Mouse (Mus musculus) heart, postnatal 36 days (tissue): ENCODE results near the gene Atf5. TPM values are rescaled to one million over a fixed set of nuclear protein-coding genes. Genes with fewer than 3 reads are reported as not detected.

Source experiments
- DNase-seq, 2 experiments: peaks; one replicate each; pipeline ENCODE4 v3.0.0; 2021 to 2022
- intact Hi-C: fragments of 180-260 bp; cut with DNase I; formaldehyde crosslinking; loops from one replicate; pipeline ENCODE4 v1.15.1; 2025
- total RNA-seq, 2 experiments: library from RNA; stranded (reverse); gene quantifications; 2 replicates each; pipeline ENCODE4 v1.2.3; 2021

Atf5 gene
- total RNA-seq, 2 experiments from 2014 or later: 54.3 to 62.0 TPM

GRCm38 (mm10) chr7:44850789-44851624 lies 34.5 kb upstream of the Atf5 start:
- intact Hi-C loops: no loop called here
- DNase-seq: no peak

DNA sequence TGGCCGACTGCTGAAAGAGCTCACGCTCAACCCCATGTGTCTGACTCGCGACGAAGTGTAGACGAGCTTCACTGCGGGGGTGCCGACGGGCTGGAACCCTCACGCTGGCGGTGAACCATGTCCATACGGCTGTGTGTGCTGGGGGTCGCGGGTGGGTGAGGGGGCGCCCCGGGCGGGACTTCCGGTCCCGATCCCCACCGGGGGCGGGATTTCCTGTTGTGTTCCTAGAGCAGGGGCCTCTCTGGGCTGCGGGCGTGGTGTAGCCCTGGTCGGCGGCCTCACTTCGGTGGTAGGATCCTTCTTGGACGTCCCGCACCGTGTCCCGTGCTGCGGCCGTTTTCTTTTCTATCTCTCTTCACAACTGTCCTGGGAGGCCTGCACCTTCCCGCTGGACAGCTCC lies 33.7 kb upstream of the Atf5 start:
- DNase-seq: peak; percentile 79 to 85
- intact Hi-C loops: no loop called here

DNA sequence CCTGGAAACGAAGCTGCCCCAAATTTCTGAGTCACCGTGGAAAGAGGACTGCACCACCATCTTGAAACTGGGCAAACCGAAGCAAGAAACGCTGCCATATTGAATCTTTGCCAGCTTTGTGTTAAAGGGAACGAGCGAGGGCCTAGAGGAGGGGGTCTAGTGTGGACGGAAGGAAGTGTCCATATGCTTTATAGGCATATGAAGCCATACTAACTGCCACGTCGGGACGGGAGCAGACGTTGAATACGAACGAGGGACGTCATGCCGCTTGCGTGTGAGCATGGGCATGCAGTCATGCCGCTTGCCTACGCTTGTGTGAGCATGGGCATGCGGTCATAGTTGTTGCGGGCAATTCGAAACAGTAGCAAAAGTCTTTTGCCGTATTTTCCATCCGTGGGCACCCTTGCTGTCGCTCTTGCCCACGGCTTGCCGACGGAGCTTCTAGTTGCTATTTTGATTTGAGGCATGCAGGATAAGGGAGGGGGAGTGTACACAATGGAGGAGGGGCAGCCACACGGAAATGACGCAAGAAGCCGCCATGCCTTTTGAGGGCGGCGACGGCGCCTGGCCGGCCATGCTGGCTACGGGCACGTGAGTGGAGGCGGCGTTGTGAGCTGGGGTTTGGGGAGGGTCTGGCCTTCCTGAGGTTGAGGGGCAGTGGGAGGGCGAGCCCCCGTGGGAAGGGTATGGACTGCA lies 33.1 kb upstream of the Atf5 start:
- peak; percentile 86 to 91 for DNase-seq
- intact Hi-C loops: no loop called here

- intact Hi-C loops: no loop called here
- DNase-seq: peak; percentile 98
Observed at GRCm38 (mm10) chr7:44848561-44849415, 32.3 kb upstream of the Atf5 start, which contains the start of the genes Akt1s1 and Tbc1d17. Gene Akt1s1, plus strand, starts transcription at chr7:44848991. Gene Tbc1d17, minus strand, starts transcription at chr7:44849079.

GRCm38 (mm10) chr7:44847772-44848171 lies 31.3 kb upstream of the Atf5 start:
- DNase-seq: no peak
- intact Hi-C loops: no loop called here

DNA sequence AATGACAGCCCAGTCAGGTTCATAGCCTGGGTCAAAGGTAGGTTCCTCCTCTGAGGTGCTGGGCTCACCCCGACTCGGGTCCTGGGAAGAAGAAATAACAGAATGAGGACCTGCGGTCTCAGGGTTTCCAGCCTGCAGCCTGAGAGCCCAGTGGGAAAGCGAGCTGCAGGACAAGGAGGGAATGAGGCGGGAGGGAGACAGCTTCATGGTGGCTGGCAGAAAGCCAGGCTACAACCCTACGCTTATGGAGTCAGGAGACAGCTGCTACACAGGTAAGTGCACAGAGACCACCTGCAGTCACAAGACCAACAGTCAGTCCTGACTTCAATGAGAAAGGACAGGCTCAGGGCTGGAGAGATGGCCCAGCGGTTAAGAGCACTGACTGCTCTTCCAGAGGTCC lies 30.3 kb upstream of the Atf5 start:
- DNase-seq: no peak
- intact Hi-C loops: no loop called here

DNA sequence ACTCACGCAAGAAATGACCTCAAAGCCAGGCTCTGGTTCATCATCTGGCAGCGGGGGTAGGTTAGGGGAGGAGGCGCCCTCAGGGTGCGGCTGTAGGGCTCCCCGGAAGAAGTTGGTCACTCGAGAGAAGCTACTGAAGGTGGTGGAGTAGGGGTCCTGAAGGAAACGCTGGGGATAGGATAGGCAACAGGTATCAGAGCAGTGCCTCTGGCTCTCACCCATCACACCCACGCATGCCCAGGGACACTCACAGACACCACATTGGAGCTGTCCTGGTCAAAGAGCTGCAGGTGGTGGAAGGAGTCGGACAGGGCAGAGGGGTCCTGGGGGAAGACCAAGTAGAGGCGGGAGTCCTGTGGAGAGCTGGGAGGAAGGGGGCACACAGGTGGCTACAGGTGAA lies 28.5 kb upstream of the Atf5 start:
- DNase-seq: no peak
- intact Hi-C loops: no loop called here

- DNase-seq: no peak
Observed at GRCm38 (mm10) chr7:44841825-44842463, 25.5 kb upstream of the Atf5 start.

DNA sequence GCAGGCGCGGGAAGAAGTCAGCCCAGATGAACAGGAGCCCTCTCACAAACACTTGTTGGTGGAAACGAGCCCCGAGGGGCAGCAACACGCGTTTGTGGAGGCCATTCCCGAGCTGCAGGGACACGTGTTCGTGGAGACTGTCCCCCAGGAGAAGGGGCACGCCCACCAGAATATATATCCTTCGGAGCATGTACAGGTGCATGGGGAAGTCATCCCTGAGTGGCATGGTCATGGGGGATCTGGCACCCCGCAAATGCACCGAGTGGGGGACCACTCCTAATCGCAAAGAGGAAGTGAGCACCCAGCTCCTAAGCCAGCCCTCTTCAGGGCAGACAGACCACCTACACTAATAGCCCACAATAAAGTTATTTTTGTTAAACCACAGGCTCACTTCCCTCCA lies 24.0 kb upstream of the Atf5 start:
- intact Hi-C loops: no loop called here
- DNase-seq: no peak

More at GRCm38 (mm10) chr7:44841825-44842463, 25.5 kb upstream of the Atf5 start:
- intact Hi-C loops: no loop called here

DNA sequence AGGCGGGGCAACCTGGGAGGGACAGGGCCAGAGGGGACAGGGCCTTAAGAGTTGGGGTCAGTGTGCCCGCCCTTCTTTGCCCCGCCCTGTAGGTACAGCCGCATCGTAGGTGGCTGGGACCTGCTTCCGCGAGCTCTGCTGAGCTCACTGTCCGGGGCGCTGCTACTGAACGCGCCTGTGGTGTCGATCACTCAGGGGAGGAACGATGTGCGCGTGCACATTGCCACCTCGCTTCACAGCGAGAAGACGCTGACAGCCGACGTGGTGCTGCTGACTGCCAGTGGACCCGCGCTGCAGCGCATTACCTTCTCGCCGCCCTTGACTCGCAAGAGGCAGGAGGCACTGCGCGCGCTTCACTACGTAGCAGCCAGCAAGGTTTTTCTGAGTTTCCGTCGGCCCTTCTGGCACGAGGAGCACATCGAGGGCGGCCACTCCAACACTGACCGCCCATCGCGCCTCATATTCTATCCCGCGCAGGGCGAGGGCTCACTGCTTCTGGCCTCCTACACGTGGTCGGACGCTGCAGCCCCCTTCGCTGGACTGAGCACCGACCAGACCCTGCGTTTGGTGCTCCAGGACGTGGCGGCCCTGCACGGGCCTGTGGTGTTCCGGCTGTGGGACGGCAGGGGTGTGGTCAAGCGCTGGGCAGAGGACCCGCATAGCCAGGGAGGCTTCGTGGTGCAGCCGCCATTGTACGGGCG lies 23.2 kb upstream of the Atf5 start:
- intact Hi-C loops: no loop called here
- peak; percentile 39 to 59 for DNase-seq

- DNase-seq: no peak
- intact Hi-C loops: no loop called here
Observed at GRCm38 (mm10) chr7:44839171-44839490, 22.7 kb upstream of the Atf5 start.

DNA sequence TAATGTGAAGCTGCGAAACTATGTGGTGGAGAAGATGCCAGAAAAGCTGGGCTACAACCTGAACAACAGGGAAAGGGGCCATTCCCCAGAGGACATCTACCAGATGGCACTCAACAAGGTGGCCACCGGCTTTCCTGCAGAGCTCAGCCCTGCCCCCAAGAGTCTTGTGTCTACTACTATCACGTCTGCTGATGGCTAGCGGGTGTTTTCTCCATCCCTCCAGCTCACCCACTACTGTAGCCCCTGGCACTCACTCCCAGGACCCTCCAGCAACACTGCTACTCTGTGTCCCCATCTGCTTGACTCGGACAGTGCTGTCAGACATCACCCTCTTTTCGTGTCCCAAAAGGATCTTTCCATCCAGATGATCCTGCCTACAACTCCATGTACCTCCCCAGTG lies 21.6 kb upstream of the Atf5 start:
- intact Hi-C loops: no loop called here
- DNase-seq: no peak

- DNase-seq: no peak
- intact Hi-C loops: no loop called here
Observed at GRCm38 (mm10) chr7:44836423-44837053, 20.1 kb upstream of the Atf5 start.

GRCm38 (mm10) chr7:44836016-44836404 lies 19.6 kb upstream of the Atf5 start:
- intact Hi-C loops: no loop called here
- DNase-seq: no peak

GRCm38 (mm10) chr7:44835373-44836015 lies 19.0 kb upstream of the Atf5 start:
- DNase-seq: no peak
- intact Hi-C loops: no loop called here

DNA sequence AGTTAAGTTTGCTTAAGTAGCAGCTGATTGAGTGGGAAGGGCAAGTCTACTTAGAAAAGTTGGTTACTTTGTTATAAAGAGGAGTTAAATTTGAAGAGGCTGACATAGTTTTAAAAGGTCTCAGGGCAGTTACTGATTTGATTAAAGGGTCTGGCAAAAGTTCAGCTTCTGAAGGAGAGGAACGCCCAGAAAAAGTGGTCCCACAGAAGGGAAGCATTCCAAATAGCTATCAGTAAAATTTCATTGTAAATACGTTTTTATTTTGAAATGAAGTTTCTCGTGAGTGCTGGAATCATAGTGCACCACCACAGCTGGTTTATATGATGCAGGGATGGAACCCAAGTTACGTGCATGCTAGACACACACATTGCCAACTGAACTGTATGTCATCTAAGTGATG lies 16.3 kb upstream of the Atf5 start:
- no peak for DNase-seq

DNA sequence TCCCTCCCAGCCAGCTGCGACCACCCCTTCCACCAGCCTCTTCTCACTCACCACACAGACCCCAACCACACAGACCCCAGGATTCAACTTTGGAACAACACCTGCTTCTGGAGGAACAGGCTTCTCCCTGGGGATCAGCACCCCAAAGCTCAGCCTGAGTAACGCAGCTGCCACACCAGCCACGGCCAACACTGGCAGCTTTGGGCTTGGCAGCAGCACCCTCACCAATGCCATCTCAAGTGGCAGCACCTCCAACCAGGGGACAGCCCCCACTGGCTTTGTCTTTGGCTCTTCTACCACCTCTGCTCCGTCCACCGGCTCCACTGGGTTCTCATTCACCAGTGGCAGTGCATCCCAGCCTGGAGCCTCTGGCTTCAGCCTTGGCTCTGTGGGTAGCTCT lies 12.2 kb upstream of the Atf5 start:
- no peak for DNase-seq
- intact Hi-C loops: no loop called here

More for the DNA sequence above, 16.3 kb upstream of the Atf5 start:
- intact Hi-C loops: no loop called here

DNA sequence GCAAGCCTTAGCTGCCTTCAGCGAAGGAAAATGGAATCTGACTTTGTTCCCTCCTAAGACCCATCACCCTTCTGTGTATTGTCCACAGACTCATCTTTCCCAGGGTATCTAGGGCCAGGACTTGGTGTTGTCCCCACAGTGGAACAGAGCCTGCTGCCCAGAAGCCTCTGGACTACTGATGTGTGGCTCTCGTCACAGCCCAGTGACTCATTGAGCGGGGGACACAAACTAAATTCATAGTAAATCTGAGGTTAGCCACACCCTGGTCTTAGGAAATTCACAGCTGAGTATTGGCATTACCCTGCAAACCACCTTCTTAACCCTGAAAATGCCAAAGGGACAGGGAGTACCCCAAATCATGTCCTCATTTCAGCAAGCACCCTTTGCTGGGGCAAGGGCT lies 10.3 kb upstream of the Atf5 start:
- DNase-seq: no peak
- intact Hi-C loops: no loop called here

DNA sequence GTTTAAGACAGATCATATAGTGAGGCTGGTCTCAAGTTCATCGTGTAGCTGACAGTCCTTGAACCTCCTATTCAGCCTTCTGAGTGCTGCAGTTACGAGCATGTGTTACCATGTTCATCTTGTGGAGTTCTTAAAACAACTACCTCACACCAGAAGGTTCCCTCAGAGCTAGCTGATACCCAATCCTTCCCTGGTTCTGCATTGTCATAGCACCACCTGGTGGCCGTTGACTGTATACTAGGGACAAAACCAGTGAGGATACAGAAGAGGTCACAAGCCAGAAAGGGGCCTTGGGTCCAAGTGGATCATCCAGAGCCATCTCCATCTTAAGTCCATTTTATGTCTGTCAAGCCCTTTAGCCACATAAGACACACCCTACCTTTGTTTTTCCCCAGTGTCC lies 8.4 kb upstream of the Atf5 start:
- intact Hi-C loops: loop anchor here (1.0 to 2.0 kb wide), 2 partner anchors 74 to 101 kb away; partner anchors contain the start of gene Zfp473

More for the DNA sequence above, 8.4 kb upstream of the Atf5 start:
- peak; percentile 81 to 85 for DNase-seq
